Mouse (Mus musculus) hindbrain, postnatal 0 days (tissue): ENCODE results near the gene Copg1. TPM values are rescaled to one million over a fixed set of nuclear protein-coding genes. Genes with fewer than 3 reads are reported as not detected.

Experiments used
- ATAC-seq: fragments of 200-750 bp; cut with Nextera tagmentation; 2 replicates; pipeline ENCODE4 v1.8.0; 2017; ENCODE audit warnings: mild to moderate bottlenecking, moderate TSS enrichment, moderate library complexity
- DNase-seq: peaks from one replicate; pipeline ENCODE4 v3.0.0-alpha.2; 2015; ENCODE audit warnings: low spot score
- H3K27ac ChIP-seq: fragments of 300-500 bp; sonication (generic); 2 replicates; pipeline ENCODE4 v1.5.1; 2014; ENCODE audit warnings: mild to moderate bottlenecking
- H3K27me3 ChIP-seq: fragments of 300-500 bp; sonication (generic); 2 replicates; pipeline ENCODE4 v1.6.1; 2014; ENCODE audit warnings: low read length, mixed read lengths; ENCODE audit not compliant: insufficient read depth
- H3K36me3 ChIP-seq: fragments of 300-500 bp; sonication (generic); 2 replicates; pipeline ENCODE4 v1.6.1; 2014; ENCODE audit warnings: low read length, mixed read lengths; ENCODE audit not compliant: insufficient read depth
- H3K4me1 ChIP-seq: fragments of 300-500 bp; sonication (generic); 2 replicates; pipeline ENCODE4 v1.6.1; 2014; ENCODE audit warnings: antibody characterized with exemption, low read length, mixed read lengths; ENCODE audit not compliant: insufficient read depth
- H3K4me2 ChIP-seq: fragments of 300-500 bp; sonication (generic); 2 replicates; pipeline ENCODE4 v1.6.1; 2014; ENCODE audit warnings: low read depth, mild to moderate bottlenecking, low read length, moderate library complexity, mixed read lengths
- H3K4me3 ChIP-seq: fragments of 300-500 bp; sonication (generic); 2 replicates; pipeline ENCODE4 v1.5.1; 2014; ENCODE audit warnings: low read length
- H3K9ac ChIP-seq: fragments of 300-500 bp; sonication (generic); replicated peaks from 2 replicates; pipeline ENCODE4 v1.6.1; 2014; ENCODE audit warnings: mild to moderate bottlenecking, low read length, moderate library complexity, mixed read lengths
- H3K9me3 ChIP-seq: fragments of 300-500 bp; sonication (generic); 2 replicates; pipeline ENCODE4 v1.6.1; 2016; ENCODE audit warnings: low read length, mixed read lengths
- CTCF ChIP-seq: IDR thresholded peaks from 2 replicates; pipeline ENCODE4 v1.5.1; 2016; ENCODE audit warnings: antibody characterized with exemption, control low read depth, low read depth
- WGBS: fragments of 180-500 bp; shearing (Covaris S2); extraction: QIAGEN DNeasy Blood & Tissue Kit; methylation state at CpG from one replicate; pipeline ENCODE4 v1.1.7; 2014; 5-methylcytosine and 5-hydroxymethylcytosine counted together
- polyA plus RNA-seq: library from polyadenylated mRNA; unstranded; fragments of >200 nt; fragmentation: Nextera tagmentation; extraction: Ambion mirVana; gene quantifications from 2 replicates; pipeline ENCODE4 v1.2.1, GENCODE M21; 2015
- total RNA-seq: library from RNA; depleted of rRNA; stranded (reverse); fragments of >200 nt; gene quantifications from 2 replicates; pipeline ENCODE4 v1.2.3, GENCODE M21; 2014; rRNA removed

The Copg1 gene
- total RNA-seq, result 242 and 247 TPM in 2 replicates
- polyA plus RNA-seq, result 200 and 216 TPM in 2 replicates

DNA sequence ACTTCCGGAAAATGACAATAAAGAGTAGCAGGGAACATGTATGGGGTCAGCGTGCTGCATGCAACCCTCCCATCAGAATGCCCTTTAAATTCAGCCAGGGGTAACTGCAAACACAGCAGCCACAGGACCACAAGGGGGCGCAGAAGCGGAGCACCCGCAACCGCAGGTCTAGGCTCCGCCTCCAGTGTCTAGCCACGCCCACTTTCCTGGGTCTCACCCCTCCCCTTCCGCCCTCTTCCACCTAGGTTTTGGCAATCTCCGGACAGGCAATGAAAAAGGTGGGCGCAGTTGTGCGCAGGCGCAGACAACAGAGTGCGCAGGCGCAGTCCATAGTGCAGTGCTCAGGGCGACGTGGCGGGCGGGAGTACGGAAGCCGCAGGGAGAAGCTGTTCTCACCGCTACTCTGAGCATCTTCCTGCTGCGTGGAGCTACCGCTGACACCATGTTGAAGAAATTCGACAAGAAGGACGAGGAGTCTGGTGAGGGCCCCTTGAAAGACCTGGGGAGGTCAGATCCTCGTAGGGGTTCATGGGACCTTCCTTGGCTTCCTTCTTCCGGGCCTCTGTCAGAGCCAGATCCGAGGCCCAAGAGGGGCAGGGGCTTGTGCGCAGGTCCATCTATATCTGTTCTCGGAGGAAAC, at the start of gene Copg1:
TSS of gene Copg1 (plus strand) at position 221 of the 640 bp plus-strand sequence.
- under 1% methylated on average over 31 of the region's 31 CpGs for WGBS
- peak; percentile 95 for TF ChIP-seq CTCF
- DNase-seq, result peak; percentile 100

DNA sequence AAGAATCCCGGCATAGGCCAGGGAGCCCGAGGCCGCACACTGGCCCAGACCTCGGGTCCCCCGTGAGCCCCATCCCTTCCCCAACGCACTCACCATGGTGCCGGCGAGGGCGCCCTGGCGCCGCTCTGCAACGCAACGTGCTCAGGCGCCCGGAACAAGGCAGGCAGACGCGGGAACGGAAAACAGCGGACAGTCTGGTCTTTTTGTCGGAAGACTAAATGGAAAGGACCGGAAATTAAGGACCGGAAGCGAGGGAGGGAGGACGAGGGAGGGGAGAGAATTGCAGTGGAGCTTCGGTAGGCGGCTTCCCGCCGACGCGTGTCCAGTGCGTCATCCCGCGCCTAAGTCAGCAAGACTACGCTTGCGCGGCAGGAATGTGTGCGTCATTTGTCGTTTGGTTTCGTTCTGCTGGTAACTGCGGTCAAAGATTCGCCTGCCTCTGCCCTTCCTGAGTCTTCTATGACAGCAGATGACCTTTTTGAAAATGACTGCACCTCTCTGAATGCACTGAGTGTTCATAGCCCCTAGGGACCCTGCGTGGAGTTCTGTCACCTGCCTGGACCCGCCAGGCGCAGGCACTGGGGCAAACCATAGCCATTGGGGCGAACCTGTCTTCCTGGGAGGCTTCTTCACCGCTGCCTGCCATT, 48.9 kb upstream of the Copg1 start, which contains the start of gene Isy1:
TSS of gene Isy1 (minus strand) at position 248 of the 647 bp plus-strand sequence.
- Histone ChIP-seq H3K4me1 (no peaks in the 10 kb centered on the region), H3K4me2 (peak within 1 kb of the TSS; percentile 92), H3K9ac (peak within 1 kb of the TSS; percentile 76), H3K4me3 (peak within 1 kb of the TSS; percentile 71), H3K36me3 (peaks cover 27% of the 10 kb centered on the region), H3K27ac (peak within 1 kb of the TSS; percentile 94), H3K27me3 (no peaks in the 10 kb centered on the region), H3K9me3 (no peaks in the 10 kb centered on the region)
- DNase-seq (peak; percentile 98), ATAC-seq (peak; percentile 98)
- no peak; the same call in 1 of the 2 replicates for TF ChIP-seq CTCF
- WGBS, result under 1% methylated on average over 46 of the region's 46 CpGs

More for the DNA sequence above, at the start of gene Copg1:
- Histone ChIP-seq H3K9ac (peak within 1 kb of the TSS; percentile 69), H3K27ac (peak within 1 kb of the TSS; percentile 86), H3K36me3 (peaks cover 28% of the 10 kb centered on the region), H3K4me2 (peak within 1 kb of the TSS; percentile 78), H3K4me3 (peak within 1 kb of the TSS; percentile 58), H3K27me3 (no peaks in the 10 kb centered on the region), H3K9me3 (no peaks in the 10 kb centered on the region), H3K4me1 (peaks cover 6% of the 10 kb centered on the region)
- peak; percentile 96 for ATAC-seq

DNA sequence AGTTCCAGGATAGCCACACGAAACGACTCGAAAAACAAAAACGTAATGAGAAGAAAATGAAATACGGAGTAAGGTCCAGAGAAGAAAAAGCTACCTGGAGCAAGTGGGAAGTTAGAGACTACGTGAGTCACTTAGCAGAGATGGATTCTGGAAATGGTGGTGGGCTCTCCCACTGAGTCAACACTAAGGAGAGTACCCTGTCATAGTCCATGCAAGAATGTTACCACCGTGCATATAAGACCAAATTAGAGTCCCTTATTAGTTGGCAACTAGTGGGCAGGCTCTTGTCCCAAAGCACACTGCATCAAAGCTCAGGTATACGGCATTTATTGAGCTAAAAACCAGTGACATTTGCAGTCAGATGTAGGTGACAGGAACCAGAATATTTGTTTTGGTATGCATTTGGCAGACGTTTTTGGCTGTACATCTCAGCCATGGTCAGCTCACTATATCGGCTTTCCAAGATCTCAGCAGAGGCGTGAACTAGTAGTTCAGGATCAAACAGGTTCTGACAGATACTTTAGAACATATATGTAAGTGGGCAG, 47.7 kb upstream of the Copg1 start:
- Histone ChIP-seq H3K27me3 (no peaks in the 10 kb centered on the region), H3K4me1 (no peaks in the 10 kb centered on the region), H3K4me3 (no peak overlapping the region), H3K27ac (no peak overlapping the region), H3K36me3 (peaks cover 31% of the 10 kb centered on the region), H3K9ac (no peak overlapping the region), H3K9me3 (no peaks in the 10 kb centered on the region), H3K4me2 (no peak overlapping the region)
- 65% methylated on average over 11 of the region's 11 CpGs for WGBS
- ATAC-seq (no peak), DNase-seq (no peak)
- TF ChIP-seq CTCF, result no peak

DNA sequence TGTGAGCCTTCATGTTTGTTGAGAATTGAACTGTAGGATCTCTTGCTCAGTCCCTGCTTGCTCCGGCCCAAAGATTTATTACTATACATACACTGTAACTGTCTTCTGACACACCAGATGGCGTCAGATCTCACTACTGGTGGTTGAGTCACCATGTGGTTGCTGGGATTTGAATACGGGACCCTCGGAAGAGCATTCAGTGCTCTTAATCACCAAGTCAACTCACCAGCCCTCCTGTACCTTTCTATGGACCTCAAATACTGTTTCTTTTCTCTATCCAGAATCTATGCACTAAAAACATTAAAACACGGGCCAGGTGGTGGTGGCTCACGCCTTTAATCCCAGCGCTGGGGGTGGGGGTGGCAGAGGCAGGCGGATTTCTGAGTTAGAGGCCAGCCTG, 46.0 kb upstream of the Copg1 start:
- DNase-seq (peak; percentile 14), ATAC-seq (no peak)
- Histone ChIP-seq H3K9ac (no peak overlapping the region), H3K27ac (no peak overlapping the region), H3K36me3 (peaks cover 38% of the 10 kb centered on the region), H3K4me3 (no peak overlapping the region), H3K4me2 (no peak overlapping the region), H3K4me1 (no peaks in the 10 kb centered on the region), H3K9me3 (no peaks in the 10 kb centered on the region), H3K27me3 (no peaks in the 10 kb centered on the region)
- 82% methylated on average over 8 of the region's 8 CpGs for whole genome bisulfite sequencing
- no peak for TF ChIP-seq CTCF

DNA sequence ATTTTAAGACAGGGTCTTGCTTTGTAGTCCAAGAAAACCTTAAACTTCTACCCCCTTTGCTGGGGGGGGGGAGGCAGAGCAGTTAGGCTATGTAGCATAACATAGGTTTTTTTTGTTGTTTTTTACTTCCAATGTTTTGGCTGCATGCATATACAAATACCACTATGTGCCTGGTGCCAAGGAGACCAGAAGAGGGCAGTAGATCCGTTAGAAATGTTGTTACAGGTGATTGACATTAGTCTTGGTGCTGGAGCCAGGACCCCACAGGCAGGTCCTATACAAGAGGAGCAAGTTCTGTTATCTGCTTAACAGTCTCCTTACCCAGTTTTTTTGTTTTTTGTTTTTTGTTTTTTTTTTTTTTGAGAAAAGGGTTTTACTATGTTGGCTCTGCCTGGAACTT, 45.4 kb upstream of the Copg1 start:
- no peak overlapping the region for H3K9ac ChIP-seq
- H3K9me3 ChIP-seq, result no peaks in the 10 kb centered on the region
- no peaks in the 10 kb centered on the region for H3K27me3 ChIP-seq
- H3K36me3 ChIP-seq, result peaks cover 38% of the 10 kb centered on the region
- DNase-seq (peak; percentile 28), ATAC-seq (no peak)
- TF ChIP-seq CTCF, result peak; percentile 41
- H3K4me1 ChIP-seq, result no peaks in the 10 kb centered on the region
- no peak overlapping the region for H3K4me3 ChIP-seq
- H3K4me2 ChIP-seq, result no peak overlapping the region
- H3K27ac ChIP-seq, result no peak overlapping the region
- WGBS, result 11% methylated on average over 1 of the region's 1 CpGs

DNA sequence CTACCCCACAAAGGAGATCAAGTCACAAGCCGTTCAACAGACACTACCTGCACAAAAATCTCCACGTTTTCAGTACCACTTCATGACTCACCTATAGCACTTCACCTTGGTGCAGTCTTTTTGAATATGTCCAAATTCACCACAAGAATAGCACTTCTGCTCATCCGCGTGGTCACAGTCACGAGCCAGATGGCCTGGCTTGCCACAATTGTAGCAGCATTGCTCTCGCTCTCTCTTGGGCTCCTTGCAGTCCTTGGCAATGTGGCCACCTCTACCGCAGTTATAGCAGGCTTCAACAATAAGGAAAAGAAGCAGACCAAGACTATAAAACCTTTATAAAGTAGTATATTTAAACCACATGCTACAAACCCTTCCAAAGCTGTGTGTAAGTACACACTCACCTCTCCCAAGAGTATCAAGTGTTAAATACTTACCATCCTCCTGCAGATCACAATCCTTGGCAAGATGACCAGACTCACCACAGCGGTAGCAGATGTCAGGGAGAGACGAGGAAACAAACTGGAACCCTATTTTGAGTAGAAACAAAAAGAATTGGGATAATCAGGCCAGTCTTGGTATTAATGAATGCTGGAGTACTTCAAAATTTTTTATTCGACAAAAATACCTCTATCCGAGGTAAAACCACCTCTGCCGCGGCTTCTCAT, 42.5 kb upstream of the Copg1 start:
- Histone ChIP-seq H3K27me3 (no peaks in the 10 kb centered on the region), H3K9me3 (no peaks in the 10 kb centered on the region), H3K4me2 (no peak overlapping the region), H3K9ac (no peak overlapping the region), H3K36me3 (peaks cover 38% of the 10 kb centered on the region), H3K27ac (no peak overlapping the region), H3K4me1 (peaks cover 6% of the 10 kb centered on the region; the same call in 1 of the 2 replicates), H3K4me3 (no peak overlapping the region)
- ATAC-seq (no peak), DNase-seq (no peak)
- WGBS, result 90% methylated on average over 13 of the region's 13 CpGs
- no peak for TF ChIP-seq CTCF
